Mouse (Mus musculus) small intestine, adult 2 months (tissue): ENCODE data around the gene Plekhm2. TPM values are rescaled to one million over a fixed set of nuclear protein-coding genes. Genes with fewer than 3 reads are reported as not detected.
A peak's percentile ranks its signal among the peaks of the same experiment; 100 is the strongest.

Experiments used
- H3K27ac ChIP-seq: fragments of 200-500 bp; 2 replicates; pipeline ENCODE4 v1.5.1; 2012; ENCODE audit warnings: low read depth, low read length, control low read depth, inconsistent platforms; ENCODE audit not compliant: insufficient read depth
- H3K27me3 ChIP-seq: fragments of 200-500 bp; 2 replicates; pipeline ENCODE4 v1.6.1; 2012; ENCODE audit warnings: mild to moderate bottlenecking, moderate library complexity, low read length, inconsistent platforms; ENCODE audit not compliant: control insufficient read depth, insufficient read depth
- H3K36me3 ChIP-seq: fragments of 200-500 bp; 2 replicates; pipeline ENCODE4 v1.6.1; 2012; ENCODE audit warnings: mild to moderate bottlenecking, low read length, control low read depth, inconsistent platforms; ENCODE audit not compliant: control insufficient read depth, insufficient read depth
- H3K4me1 ChIP-seq: fragments of 200-500 bp; 2 replicates; pipeline ENCODE4 v1.6.1; 2012; ENCODE audit warnings: low read length, inconsistent platforms, mixed read lengths; ENCODE audit not compliant: control insufficient read depth, insufficient read depth, insufficient read length
- H3K4me3 ChIP-seq: fragments of 200-500 bp; 2 replicates; pipeline ENCODE4 v1.5.1; 2012; ENCODE audit warnings: low read depth, mild to moderate bottlenecking, control low read depth, inconsistent platforms, low read length, moderate library complexity
- CTCF ChIP-seq: fragments of 200-500 bp; IDR thresholded peaks from 2 replicates; pipeline ENCODE4 v1.5.1; 2012; ENCODE audit warnings: low read depth, mild to moderate bottlenecking, control low read depth, inconsistent platforms, low read length, moderate library complexity, mixed read lengths; ENCODE audit not compliant: insufficient replicate concordance, insufficient read length; ENCODE audit errors: extremely low read depth
- POLR2A ChIP-seq: fragments of 200-500 bp; IDR thresholded peaks from 2 replicates; pipeline ENCODE4 v1.6.1; 2012; ENCODE audit warnings: low read depth, mild to moderate bottlenecking, control low read depth, inconsistent platforms, low read length, moderate library complexity
- WGBS: fragments of 180-500 bp; shearing (Covaris S2); methylation state at CpG from one replicate; pipeline ENCODE4 v1.1.7; 2018; 5-methylcytosine and 5-hydroxymethylcytosine counted together
- polyA plus RNA-seq: library from polyadenylated mRNA; depleted of rRNA; stranded (reverse); fragments of >200 nt; gene quantifications from 2 replicates; pipeline ENCODE4 v1.2.3, GENCODE M21; 2012

The Plekhm2 gene
- polyA plus RNA-seq, 1 experiment = 17.0 TPM

DNA sequence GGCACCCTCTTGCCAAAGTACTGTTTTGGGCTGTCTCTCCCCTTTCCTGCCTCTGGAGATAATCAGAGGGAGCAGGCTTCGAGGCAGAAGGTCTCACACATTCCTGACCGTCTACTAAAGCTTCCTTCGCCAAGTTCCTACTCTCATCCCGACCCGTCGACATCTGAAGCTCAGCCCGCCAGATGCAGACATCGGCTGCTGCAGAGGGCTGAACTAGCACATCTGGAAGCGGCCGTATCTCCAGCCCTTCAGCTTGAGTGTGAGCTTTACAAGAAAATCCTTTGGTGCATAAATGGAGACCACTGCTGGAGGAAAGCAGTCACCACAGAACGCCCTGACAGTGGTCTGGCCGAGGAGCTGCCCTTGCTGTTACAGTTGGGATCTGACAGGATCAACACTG is 16.2 kb upstream of the Plekhm2 start:
- TF ChIP-seq POLR2A (no peak), CTCF (no peak)
- 80% methylated on average over 12 of the region's 12 CpGs for WGBS
- Histone ChIP-seq H3K27ac (no peak overlapping the region), H3K4me3 (no peak overlapping the region), H3K36me3 (peaks cover 45% of the 10 kb centered on the region), H3K27me3 (no peaks in the 10 kb centered on the region), H3K4me1 (no peaks in the 10 kb centered on the region)

DNA sequence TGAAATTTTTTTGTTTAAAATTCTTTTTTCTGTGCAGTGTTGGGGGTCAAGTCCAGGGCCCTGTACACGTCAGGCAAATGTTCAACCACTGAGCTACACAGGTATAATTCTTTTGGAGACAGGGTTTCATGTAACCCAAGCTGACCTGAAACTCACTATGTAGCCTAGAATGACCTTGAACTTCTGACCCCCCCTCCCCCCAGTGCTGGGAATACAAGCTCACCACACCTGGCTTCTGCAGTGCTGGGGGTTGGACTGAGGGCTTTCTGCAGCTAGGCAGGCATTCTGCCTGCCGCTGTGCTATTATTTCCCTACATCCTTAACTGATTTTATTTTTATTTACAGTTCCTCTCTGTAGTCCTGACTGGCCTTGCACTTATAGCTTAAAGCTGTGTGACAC is 14.3 kb upstream of the Plekhm2 start:
- Histone ChIP-seq H3K36me3 (peaks cover 29% of the 10 kb centered on the region), H3K27me3 (no peaks in the 10 kb centered on the region), H3K4me1 (no peaks in the 10 kb centered on the region), H3K27ac (no peak overlapping the region), H3K4me3 (no peak overlapping the region)
- TF ChIP-seq POLR2A = no peak
- TF ChIP-seq CTCF = no peak
- 87% methylated on average over 2 of the region's 2 CpGs for WGBS

DNA sequence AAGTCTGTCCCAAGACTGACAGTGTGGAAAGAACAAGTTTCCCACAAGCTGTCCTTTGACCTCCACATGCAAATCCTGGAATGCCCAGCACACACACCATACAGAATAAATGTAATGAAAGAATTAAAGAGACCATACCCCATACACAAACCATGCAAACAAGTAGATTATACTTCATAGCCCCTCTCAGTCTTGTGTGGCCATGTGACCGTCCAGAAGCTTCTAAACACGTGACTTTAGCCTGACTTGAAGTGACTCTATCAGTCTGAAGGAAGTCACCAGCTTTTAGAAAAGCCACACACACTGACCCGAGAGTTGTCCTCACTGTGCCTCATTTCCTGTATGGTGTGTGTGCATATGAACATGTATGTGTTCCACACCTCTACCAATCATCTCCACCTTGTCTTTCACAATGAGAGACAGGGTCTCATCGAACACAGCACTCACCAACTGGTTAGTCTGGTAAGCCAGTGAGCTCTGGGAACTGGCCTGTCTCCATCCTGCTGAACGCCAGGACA is 11.8 kb upstream of the Plekhm2 start:
- Histone ChIP-seq H3K4me1 (no peaks in the 10 kb centered on the region), H3K4me3 (no peak overlapping the region), H3K36me3 (peaks cover 12% of the 10 kb centered on the region), H3K27me3 (no peaks in the 10 kb centered on the region), H3K27ac (no peak overlapping the region)
- TF ChIP-seq POLR2A (no peak), CTCF (no peak)
- 58% methylated on average over 5 of the region's 5 CpGs for WGBS

DNA sequence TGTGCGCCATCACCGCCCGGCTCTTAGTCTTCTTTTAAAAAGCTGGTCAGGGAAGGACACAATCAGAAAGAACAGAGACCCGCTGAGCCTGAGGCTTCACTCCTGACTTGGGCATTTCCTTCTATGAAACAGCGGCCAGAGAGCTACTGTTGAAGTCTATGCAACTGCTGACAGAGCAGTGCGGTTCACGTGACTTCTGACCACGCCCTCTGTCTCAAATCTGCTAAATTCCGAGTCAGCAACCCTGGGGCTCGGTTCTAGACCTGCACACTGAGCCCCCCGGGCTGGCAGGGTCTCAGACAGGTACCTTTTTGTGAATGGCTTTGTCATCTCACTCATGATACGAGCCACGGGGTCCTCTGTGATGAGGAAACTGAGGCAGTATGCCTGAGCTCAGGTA is 7.6 kb upstream of the Plekhm2 start:
- WGBS = 69% methylated on average over 13 of the region's 13 CpGs
- TF ChIP-seq CTCF = no peak
- TF ChIP-seq POLR2A = no peak
- Histone ChIP-seq H3K36me3 (no peaks in the 10 kb centered on the region), H3K27me3 (no peaks in the 10 kb centered on the region), H3K4me1 (no peaks in the 10 kb centered on the region), H3K27ac (no peak overlapping the region), H3K4me3 (no peak overlapping the region)

DNA sequence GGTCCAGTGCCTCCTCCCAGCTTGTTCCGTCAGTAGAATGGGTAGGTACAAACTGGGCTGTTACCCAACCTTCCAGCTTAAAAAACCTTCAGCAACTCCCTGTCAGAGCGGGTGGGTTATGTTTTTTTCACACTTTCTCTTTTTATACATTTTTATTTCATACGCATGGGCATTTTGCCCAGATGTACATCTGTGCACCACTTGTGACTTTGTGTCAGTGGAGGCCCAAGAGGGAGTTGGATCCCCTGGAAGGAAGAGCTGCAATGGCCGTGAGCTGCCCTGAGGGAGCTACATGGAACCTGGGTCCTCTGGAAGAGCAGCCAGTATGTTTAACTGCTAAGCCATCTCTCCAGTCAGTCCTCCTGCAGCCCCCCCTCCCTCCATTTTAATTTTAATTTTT is 6.7 kb upstream of the Plekhm2 start:
- TF ChIP-seq POLR2A (no peak), CTCF (no peak)
- H3K27me3 ChIP-seq = no peaks in the 10 kb centered on the region
- 87% methylated on average over 4 of the region's 4 CpGs for whole genome bisulfite sequencing
- H3K36me3 ChIP-seq = no peaks in the 10 kb centered on the region
- no peaks in the 10 kb centered on the region for H3K4me1 ChIP-seq
- H3K27ac ChIP-seq = no peak overlapping the region
- H3K4me3 ChIP-seq = no peak overlapping the region

DNA sequence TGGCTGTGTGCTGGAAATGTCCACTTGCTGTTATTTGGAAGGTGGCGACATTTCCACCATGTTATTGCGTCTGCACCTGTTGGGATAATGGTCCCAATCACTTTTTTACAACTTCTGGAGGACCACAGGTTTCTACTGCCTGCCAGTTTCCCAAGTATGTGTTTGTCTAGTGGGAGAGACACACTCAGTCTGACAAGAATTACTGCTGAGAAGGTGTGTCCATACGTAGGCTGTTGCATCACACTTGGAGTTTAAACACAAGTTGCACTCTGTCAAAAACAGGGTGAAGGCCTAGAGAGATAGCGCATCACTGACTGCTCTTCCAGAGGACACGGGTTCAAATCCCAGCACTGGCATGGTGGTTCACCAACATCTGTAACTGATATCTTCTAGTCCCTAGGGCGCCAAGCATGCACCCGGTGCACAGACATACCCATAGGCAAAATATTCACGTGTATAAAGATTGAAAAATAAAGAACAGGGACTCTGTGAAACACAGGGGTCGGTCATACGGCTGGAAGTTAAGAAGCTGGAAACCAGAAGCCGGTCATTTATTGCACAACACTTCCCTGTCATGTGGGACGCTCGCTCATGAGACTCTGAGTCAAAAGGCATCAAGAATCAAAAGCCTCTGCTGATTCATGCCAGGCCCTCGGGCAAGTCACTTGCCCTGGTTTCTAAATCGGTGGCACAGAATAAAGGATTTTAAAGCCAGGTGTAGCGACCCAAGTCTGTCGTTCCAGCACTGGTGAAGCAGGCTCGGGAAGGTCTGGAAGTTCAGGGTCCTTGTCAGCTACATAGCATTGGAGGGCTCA is 5.4 kb upstream of the Plekhm2 start:
- Histone ChIP-seq H3K27me3 (no peaks in the 10 kb centered on the region), H3K27ac (no peak overlapping the region), H3K4me3 (no peak overlapping the region), H3K36me3 (no peaks in the 10 kb centered on the region), H3K4me1 (no peaks in the 10 kb centered on the region)
- 70% methylated on average over 18 of the region's 18 CpGs for WGBS
- TF ChIP-seq POLR2A = no peak
- TF ChIP-seq CTCF = no peak

DNA sequence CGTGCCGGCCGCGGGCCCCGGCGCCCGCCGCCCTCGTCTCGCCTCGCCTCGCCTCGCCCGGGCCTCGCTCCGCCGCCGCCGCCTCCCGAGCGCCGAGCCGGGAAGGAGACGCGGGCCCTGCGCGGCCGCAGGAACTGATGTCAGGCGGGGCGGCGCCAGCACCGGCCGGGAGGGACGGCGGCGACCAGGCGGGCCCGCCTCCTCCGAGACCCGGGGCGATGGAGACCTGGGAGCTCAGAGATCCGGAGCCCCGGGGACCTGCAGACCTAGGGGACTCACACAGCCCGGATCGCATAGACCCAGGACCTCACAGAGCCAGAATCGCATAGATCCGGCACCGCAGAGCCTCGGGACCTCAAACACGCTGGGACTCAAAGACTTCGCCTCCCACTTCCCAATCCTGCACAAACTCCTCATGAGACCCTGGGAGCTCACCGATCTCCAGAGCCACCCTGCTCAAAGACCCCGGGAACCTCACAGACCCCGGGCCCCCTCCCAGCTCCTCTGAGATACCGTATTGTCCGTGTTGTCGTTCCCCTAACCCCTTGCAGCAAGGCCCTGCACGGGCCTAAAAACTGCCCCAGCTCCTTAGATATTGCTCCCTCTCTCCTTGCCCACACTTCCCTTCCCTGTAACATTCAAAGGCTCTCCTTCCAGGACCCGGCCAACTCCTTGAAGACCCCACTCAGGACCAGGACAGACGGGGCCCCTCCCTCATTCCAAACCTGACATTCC is 521 bp downstream of the Plekhm2 start:
- 0 out of 2 replicates have a peak, but pooled peaks cover 3% of the 10 kb centered on the region for H3K36me3 ChIP-seq
- TF ChIP-seq POLR2A (peak; percentile 48; the same call in 1 of the 2 replicates), CTCF (no peak)
- 2% methylated on average over 57 of the region's 60 CpGs for WGBS
- peak overlapping the region; percentile 33; the same call in 1 of the 2 replicates for H3K27ac ChIP-seq
- peak overlapping the region; percentile 96 for H3K4me3 ChIP-seq
- peaks cover 3% of the 10 kb centered on the region for H3K4me1 ChIP-seq
- no peaks in the 10 kb centered on the region for H3K27me3 ChIP-seq
